Mouse (Mus musculus) thymus, postnatal 4 days (tissue): Measurements from ENCODE around the gene Pdzd9.
"Not testable (repeated sequence)": the region's sequence is repeated elsewhere in the genome, so short reads cannot be mapped to it uniquely, and the experiment has no call there.

Source experiments
- DNase-seq: peaks from one replicate; pipeline ENCODE4 v3.0.0; 2021

Pdzd9 gene

GRCm38 (mm10) chr7:120670153-120670875 is at the start of gene Pdzd9:
Pdzd9 (minus strand) TSS chr7:120670343.
- DNase-seq: peak; percentile 86

GRCm38 (mm10) chr7:120717261-120717660 is 47.1 kb upstream of the Pdzd9 start:
- no peak for DNase-seq

- DNase-seq: not testable (repeated sequence)
These were observed 43.8 kb upstream of the Pdzd9 start for GRCm38 (mm10) chr7:120713951-120714350.

GRCm38 (mm10) chr7:120713225-120713624 is 43.1 kb upstream of the Pdzd9 start:
- DNase-seq: no peak

- no peak for DNase-seq
These were observed 41.9 kb upstream of the Pdzd9 start for GRCm38 (mm10) chr7:120712071-120712470.

- DNase-seq: no peak
These were observed 33.7 kb upstream of the Pdzd9 start for GRCm38 (mm10) chr7:120703888-120704287.

GRCm38 (mm10) chr7:120699586-120699985 is 29.4 kb upstream of the Pdzd9 start:
- no peak for DNase-seq

GRCm38 (mm10) chr7:120696331-120696730 is 26.2 kb upstream of the Pdzd9 start:
- DNase-seq: no peak

- DNase-seq: no peak
These were observed 25.5 kb upstream of the Pdzd9 start for GRCm38 (mm10) chr7:120695641-120696040.

- DNase-seq: no peak
These were observed 25.1 kb upstream of the Pdzd9 start for GRCm38 (mm10) chr7:120695196-120695595.

- DNase-seq: no peak
These were observed 23.8 kb upstream of the Pdzd9 start for GRCm38 (mm10) chr7:120693831-120694375.

GRCm38 (mm10) chr7:120690634-120691033 is 20.5 kb upstream of the Pdzd9 start:
- DNase-seq: peak; percentile 66

GRCm38 (mm10) chr7:120685227-120685626 is 15.1 kb upstream of the Pdzd9 start:
- DNase-seq: no peak

- DNase-seq: no peak
These were observed 14.6 kb upstream of the Pdzd9 start for GRCm38 (mm10) chr7:120684731-120685161.

- no peak for DNase-seq
These were observed 11.9 kb upstream of the Pdzd9 start for GRCm38 (mm10) chr7:120682002-120682401.

- no peak for DNase-seq
These were observed 8.9 kb upstream of the Pdzd9 start for GRCm38 (mm10) chr7:120679023-120679422.

- DNase-seq: peak; percentile 68
These were observed 7.8 kb upstream of the Pdzd9 start for GRCm38 (mm10) chr7:120677764-120678531.

- peak; percentile 87 for DNase-seq
These were observed 7.0 kb upstream of the Pdzd9 start, which contains the start of gene Mosmo for GRCm38 (mm10) chr7:120677001-120677643. Mosmo (plus strand) TSS chr7:120677618.

GRCm38 (mm10) chr7:120671271-120671670 is 1.1 kb upstream of the Pdzd9 start:
- DNase-seq: no peak

GRCm38 (mm10) chr7:120662079-120662478 is 8.1 kb downstream of the Pdzd9 start:
- DNase-seq: no peak

GRCm38 (mm10) chr7:120647849-120648248 is 22.3 kb downstream of the Pdzd9 start:
- DNase-seq: no peak

- peak; percentile 29 for DNase-seq
These were observed 26.9 kb downstream of the Pdzd9 start for GRCm38 (mm10) chr7:120643217-120643616.

GRCm38 (mm10) chr7:120635821-120636220 is 34.3 kb downstream of the Pdzd9 start:
- DNase-seq: peak; percentile 29
